Mouse (Mus musculus): Measurements from ENCODE around the gene Rptor. TPM values are rescaled to one million over a fixed set of nuclear protein-coding genes. Genes with fewer than 3 reads are reported as not detected.
A peak's percentile ranks its signal among the peaks of the same experiment; 100 is the strongest.

Rptor gene
- total RNA-seq, 1 experiment from 2014 or later = 15.3 TPM

DNA sequence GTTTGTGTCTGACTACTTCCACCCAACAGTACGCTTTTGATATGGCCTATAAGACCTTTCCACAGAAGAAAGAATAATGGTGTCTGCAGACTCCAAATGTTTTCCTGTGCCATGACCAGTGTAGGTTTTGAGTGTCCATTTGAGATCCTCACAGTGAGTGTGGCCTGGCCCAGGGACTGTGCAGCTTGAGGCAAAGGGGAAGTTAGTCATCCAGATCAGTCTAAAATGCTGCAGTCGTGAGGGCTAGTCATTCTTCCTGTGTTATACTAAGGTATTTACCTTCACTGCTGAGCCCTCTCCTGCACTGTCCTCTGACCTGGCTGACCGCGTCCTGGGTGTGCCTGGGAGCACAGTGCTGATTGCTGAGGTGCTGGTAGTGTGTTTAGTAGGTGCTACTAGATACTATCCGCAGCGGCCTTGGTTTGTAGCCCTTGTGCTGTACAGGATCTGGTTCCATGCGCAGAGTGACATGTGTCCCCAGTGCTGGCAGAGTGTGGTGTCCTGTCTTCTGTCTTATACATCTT lies 211.4 kb downstream of the Rptor start:
- no peak for ATAC-seq (replicated peaks; ENCODE audit: insufficient number of reproducible peaks, low FRiP score, low TSS enrichment, poor library complexity, severe bottlenecking)

GRCm38 (mm10) chr11:119816798-119817361 lies 214.2 kb downstream of the Rptor start:
- ATAC-seq (replicated peaks; ENCODE audit: insufficient number of reproducible peaks, low FRiP score, low TSS enrichment, poor library complexity, severe bottlenecking) = 0 out of 2 replicates have a peak, but pooled peaks have one; percentile 13

DNA sequence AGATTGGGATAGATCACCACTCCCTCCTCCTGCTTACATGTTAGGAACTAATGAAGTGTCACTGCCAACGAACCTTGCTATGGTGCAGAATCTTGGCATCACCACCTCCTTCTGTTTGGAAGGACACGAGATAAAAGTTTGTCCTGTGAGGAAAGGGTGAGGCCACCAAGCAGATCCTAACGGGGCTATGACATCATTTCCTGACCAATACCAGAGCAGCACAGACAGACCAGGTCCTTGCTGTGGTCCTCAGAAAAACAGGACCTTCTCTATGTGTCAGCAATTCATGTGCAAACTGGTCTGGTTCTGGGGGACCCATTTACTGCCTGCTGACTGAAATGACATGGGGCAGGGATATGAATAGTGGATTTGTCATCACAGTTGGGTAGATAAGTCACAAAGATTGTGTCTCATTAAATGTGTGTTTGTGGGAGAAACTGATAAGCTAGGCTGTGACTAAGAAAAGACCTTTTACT lies 214.7 kb downstream of the Rptor start:
- no peak for ATAC-seq (replicated peaks; ENCODE audit: insufficient number of reproducible peaks, low FRiP score, low TSS enrichment, poor library complexity, severe bottlenecking)

DNA sequence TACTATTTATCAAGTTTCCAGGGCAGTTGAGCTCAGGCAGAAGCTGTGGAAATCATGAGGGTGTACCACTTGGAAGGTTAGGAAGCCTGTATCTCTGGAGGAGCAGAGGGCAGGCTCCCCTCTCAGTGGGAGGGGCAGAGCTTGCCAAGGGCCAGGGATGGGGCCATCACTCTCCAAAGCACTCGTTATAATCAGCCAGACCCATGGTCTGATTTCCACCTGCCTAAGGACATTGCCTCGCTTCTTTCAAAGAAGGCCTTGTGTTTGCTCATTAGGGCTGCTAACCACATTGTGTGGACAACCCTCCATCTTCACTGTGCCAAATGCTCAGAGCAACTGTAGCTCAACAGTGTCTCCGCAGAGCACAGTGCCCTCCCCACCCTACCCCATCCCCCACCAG lies 215.2 kb downstream of the Rptor start:
- ATAC-seq (replicated peaks; ENCODE audit: insufficient number of reproducible peaks, low FRiP score, low TSS enrichment, poor library complexity, severe bottlenecking) = no peak

DNA sequence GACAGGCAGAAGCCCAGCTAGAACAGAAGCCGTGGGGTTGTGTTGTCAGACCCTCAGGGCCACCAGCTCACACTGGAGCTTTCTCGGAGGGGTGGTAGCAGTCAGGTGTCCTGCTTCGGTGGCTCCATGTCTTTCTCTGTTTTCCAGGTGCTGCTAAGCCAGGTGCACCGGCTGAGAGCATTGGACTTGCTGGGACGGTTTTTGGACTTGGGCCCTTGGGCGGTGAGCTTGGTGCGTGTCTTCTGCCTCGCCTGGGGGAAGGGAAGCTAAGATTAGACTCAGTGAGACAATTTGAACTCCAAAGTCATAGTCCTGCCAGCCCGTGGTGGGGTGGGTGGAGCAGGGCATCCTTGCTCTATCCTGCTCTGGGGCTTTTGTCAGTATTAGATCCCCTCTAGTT lies 218.8 kb downstream of the Rptor start:
- ATAC-seq (replicated peaks; ENCODE audit: insufficient number of reproducible peaks, low FRiP score, low TSS enrichment, poor library complexity, severe bottlenecking) = no peak

GRCm38 (mm10) chr11:119824072-119824649 lies 221.5 kb downstream of the Rptor start:
- no peak for ATAC-seq (replicated peaks; ENCODE audit: insufficient number of reproducible peaks, low FRiP score, low TSS enrichment, poor library complexity, severe bottlenecking)

DNA sequence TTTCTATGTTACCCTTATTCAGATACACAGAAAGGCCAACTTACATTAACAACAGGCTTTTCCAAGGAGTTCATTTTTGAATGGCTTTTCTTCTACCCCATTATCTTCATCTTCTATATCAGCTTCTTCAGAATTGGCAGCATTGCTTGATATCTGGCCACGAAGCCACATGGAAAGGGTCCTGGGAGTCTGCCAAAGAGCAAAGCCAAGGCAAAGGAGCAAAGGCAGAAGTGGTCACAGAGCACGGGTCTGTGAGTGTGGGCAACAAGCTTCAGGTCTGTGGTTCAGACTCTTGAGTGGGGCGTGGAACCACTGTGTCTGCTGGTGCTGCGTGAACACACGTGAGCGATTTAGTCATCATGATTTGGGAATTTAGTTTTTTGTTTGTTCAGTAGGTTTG lies 223.1 kb downstream of the Rptor start:
- no peak for ATAC-seq (replicated peaks; ENCODE audit: insufficient number of reproducible peaks, low FRiP score, low TSS enrichment, poor library complexity, severe bottlenecking)

GRCm38 (mm10) chr11:119826239-119826638 lies 223.5 kb downstream of the Rptor start:
- ATAC-seq (replicated peaks; ENCODE audit: insufficient number of reproducible peaks, low FRiP score, low TSS enrichment, poor library complexity, severe bottlenecking) = no peak

DNA sequence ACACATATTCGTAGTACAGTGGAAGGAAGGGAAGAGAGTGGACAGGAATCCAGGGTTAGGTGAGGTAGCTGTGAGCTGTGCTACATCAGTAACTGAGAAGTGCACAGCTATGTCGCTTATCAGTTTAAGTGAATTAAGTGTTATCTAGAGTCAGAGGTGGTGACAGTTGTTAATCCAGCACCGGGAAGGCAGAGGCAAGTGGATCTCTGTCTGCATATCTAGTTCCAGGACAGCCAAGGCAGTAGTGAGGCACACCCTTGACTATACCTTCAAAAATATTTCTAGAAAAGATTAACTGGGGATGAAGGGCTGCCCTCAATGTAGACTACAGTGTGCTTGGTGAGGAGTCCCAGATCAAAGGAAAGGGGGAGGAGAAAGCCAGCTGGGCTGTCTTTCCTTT lies 226.4 kb downstream of the Rptor start:
- ATAC-seq (replicated peaks; ENCODE audit: insufficient number of reproducible peaks, low FRiP score, low TSS enrichment, poor library complexity, severe bottlenecking) = no peak

DNA sequence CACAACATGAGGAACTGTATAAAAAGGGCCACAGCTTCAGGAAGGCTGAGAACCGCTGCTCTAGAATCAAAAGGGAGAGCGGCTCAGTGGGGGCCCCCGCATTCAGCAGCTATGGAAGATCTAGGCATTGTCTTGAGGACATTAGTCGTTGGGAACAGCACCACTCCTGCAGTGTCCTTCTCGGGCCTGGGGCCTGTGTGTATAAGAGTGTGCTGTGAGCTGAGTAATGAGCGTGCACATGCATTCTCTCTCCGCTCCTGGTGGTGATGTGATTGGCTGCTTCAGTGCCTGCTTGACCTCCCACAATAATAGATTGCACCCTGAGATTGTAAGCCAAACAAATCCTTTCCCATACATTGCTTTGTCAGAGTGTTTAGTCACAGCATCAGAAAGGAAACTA lies 229.0 kb downstream of the Rptor start:
- no peak for ATAC-seq (replicated peaks; ENCODE audit: insufficient number of reproducible peaks, low FRiP score, low TSS enrichment, poor library complexity, severe bottlenecking)

DNA sequence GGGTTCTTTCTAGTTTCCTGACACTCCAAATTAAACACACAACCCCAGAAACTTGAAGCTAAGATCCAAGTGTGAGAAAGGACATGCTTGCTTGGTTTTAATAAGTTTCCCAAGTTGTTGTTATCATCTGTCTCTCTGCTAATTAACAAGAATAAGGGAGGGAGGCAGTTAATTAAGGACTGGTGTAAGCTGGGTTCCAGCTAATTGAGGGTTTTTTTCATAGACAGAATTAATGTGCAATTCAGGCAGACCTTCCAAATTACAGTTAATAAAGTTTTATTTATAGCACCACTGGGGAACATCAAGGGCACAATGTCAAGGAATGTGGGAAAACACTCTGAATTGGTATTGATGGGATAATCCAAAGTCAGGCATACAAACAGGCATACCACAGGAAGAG lies 230.6 kb downstream of the Rptor start:
- no peak for ATAC-seq (replicated peaks; ENCODE audit: insufficient number of reproducible peaks, low FRiP score, low TSS enrichment, poor library complexity, severe bottlenecking)

DNA sequence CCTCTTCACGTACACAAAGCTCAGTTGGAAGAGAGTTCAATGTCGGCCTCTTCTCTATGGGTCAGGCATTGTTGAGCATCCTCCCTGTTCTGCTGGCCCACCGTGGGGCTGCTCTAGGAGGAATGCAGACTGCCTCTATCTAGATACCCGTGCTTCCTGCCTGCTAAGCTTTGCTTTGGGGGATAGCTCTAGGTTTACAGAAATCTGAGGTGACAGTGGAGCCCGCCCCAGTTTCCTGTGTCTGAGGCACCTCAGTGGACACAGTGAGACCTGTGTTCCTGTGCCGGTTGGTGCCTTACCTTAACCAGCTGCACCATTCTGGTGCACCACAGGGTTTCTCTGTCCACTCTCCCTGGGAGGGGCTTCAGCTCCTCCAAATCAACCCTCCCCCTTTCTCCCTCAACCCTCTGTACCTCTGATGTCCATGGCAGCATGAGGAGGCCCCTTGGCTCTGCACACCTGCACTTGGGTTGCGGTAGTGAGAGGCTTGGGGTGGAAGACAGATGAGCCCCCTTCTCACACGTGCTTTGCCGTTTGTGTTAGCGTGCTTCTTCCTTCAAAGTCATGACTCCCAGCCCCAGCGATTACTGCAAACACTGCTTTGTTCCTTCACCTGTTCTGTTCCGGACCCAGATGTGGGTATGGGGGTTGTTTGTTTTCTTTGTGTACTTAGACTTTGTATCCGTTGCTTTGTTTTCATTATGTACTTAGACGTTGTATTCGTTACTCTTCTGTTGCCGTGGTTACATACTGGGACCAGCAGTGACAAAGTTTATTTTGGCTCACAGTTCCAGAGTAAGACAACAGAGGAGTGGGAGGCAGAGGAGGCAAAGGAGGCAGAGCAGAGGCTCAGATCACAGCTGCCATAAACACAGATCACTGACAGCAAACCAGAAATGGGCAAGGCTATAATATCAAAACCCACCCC lies 231.4 kb downstream of the Rptor start:
- ATAC-seq (replicated peaks; ENCODE audit: insufficient number of reproducible peaks, low FRiP score, low TSS enrichment, poor library complexity, severe bottlenecking) = no peak

GRCm38 (mm10) chr11:119836326-119836725 lies 233.6 kb downstream of the Rptor start:
- ATAC-seq (replicated peaks; ENCODE audit: insufficient number of reproducible peaks, low FRiP score, low TSS enrichment, poor library complexity, severe bottlenecking) = no peak

- ATAC-seq (replicated peaks; ENCODE audit: insufficient number of reproducible peaks, low FRiP score, low TSS enrichment, poor library complexity, severe bottlenecking) = no peak
These were observed 235.1 kb downstream of the Rptor start for GRCm38 (mm10) chr11:119837786-119838185.

DNA sequence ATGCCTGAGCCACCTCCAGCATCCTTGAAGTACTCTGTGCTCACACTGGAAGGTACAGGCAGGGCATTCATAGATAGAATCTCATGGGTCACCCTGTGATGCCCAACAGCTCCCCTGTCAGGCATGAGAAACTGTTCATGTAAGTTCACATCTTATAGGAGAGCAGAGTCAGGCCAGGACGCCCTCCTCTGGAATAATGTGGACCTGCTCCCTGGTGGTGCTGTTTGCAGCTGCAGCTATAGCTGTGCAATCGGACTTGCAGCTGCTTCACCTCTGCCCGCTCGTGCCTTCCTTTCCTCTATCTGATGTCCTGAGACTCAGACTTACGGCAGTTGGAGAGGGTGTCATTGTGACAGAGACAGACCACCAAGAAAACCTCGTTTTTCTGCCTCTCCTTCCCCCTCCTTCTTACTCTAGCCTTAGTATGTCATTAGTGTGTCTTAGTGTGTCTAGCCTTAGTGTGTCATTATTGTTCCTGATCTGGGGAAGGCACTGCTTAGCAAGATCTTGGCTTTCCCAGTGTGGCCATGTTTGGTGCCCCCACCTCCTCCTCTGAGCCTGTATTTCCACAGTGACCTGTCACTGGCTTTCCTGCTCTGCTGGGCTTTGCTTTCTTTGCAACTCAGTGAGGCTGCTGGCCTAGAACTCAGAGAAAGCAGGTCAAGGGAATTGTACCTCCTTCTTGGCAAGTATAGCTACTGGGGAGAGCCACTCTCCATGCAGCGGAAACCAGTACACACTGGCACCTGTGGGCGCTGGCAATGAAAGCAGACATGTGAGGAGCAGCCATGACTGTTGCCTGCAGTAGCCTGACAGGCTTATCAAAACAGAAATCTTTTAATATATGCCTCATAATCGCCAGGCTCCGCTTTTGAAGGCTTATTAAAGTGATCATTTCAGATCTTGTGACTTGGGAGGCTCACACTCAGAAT lies 237.0 kb downstream of the Rptor start:
- ATAC-seq (replicated peaks; ENCODE audit: insufficient number of reproducible peaks, low FRiP score, low TSS enrichment, poor library complexity, severe bottlenecking) = no peak

- ATAC-seq (replicated peaks; ENCODE audit: insufficient number of reproducible peaks, low FRiP score, low TSS enrichment, poor library complexity, severe bottlenecking) = no peak
These were observed 243.9 kb downstream of the Rptor start for GRCm38 (mm10) chr11:119846608-119847007.

- ATAC-seq (replicated peaks; ENCODE audit: insufficient number of reproducible peaks, low FRiP score, low TSS enrichment, poor library complexity, severe bottlenecking) = no peak
These were observed 244.4 kb downstream of the Rptor start for GRCm38 (mm10) chr11:119847076-119847475.

DNA sequence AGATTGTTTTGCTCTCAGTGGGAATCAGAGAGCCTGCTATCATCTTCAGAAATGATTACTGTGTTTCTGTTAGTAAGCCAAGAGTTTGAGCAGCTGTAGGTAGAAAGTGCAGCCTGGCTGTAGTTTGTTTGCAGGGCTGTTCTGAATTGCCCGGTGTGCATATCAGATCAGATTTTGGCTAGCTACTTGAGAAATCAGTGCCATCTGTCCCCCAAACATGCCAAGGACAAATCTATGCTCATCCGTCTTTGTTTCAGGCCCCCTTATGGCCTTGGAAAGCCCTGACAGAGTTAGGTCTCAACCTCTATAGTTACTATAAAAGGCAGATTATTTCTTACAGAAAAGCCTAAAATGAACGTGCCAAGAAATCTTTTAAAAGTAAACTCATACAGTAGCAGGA lies 244.9 kb downstream of the Rptor start:
- no peak for ATAC-seq (replicated peaks; ENCODE audit: insufficient number of reproducible peaks, low FRiP score, low TSS enrichment, poor library complexity, severe bottlenecking)

- ATAC-seq (replicated peaks; ENCODE audit: insufficient number of reproducible peaks, low FRiP score, low TSS enrichment, poor library complexity, severe bottlenecking) = no peak
These were observed 245.5 kb downstream of the Rptor start for GRCm38 (mm10) chr11:119848189-119848588.
